Mouse (Mus musculus) monocyte, adult 2 months (primary cell): ENCODE data around the gene Kcnrg.

ENCODE experiments used
- DNase-seq, 2 experiments: peaks; one replicate each; pipeline ENCODE4 v3.0.0; 2022; ENCODE audit warnings: low spot score in 2 of 2, low read depth in 1 of 2

Gene Kcnrg

DNA sequence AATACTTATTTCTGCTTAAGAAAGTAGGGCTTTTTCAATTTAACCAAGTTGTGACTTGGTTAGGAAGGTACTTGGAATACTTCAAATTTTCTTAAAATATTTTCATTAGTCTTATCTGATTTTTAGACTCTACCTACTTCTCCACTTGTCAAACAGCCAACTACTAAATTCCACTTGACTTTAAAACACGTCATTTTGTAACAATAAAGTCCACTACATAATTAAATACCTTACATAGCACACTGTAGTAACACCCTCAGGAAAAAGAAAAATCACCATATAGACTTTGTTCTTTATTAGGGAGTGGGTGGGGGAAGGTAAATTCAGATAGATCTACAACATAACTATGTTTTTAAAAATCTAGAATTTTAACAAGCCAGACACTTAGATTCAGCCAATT lies 35.4 kb downstream of the Kcnrg start:
- DNase-seq: no peak

DNA sequence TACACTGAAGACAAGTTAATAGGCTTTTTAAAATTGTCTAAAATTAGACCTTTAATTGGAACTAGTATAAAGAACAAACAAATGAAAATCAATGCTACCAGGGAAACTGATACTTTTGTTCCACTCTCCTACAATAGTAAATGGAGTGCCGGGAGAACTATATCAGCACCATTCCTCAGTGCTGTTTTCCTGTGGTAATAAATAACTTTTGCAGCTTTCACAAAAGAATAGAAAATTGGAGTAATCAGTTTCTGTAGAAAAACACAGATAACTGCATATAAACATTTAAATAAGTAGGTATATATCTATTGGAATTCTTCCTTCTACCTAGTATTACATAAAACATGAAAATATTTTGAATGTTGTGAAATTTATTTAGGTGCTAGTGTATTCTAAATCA lies 38.3 kb downstream of the Kcnrg start:
- no peak for DNase-seq

DNA sequence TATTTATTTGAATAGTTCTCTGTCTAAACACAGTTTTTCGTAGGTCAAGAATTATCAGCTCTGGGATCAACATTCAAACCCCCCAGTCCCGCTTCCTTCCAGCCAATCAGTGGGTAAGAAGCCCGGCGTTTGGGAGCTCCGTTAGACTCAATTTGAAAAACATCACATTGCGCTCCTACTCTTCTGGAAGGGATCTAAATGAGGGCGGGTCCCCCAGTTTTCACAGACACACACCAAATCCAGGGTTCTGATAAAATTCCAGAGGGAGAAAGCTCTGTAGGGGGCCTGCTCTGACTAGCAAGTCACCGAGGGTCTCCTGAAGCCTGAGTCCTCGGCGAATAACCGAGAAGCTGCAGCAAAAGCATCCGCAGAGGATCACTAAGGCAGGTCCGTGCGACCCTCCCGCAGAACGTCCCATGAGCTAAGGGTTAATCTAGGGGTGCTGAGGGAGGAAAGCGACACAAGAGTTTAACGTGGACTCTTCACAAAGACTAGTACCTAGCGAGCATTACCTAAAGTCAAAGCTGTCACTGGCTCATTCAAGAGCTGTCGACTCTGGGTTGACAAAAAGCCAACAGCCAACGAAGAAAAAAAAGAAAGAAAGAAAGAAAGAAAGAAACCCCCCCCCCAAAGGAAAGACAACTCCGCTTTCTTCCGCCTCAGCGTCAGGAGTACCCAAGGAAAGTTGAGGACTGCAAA lies 40.1 kb downstream of the Kcnrg start:
- DNase-seq: no peak

DNA sequence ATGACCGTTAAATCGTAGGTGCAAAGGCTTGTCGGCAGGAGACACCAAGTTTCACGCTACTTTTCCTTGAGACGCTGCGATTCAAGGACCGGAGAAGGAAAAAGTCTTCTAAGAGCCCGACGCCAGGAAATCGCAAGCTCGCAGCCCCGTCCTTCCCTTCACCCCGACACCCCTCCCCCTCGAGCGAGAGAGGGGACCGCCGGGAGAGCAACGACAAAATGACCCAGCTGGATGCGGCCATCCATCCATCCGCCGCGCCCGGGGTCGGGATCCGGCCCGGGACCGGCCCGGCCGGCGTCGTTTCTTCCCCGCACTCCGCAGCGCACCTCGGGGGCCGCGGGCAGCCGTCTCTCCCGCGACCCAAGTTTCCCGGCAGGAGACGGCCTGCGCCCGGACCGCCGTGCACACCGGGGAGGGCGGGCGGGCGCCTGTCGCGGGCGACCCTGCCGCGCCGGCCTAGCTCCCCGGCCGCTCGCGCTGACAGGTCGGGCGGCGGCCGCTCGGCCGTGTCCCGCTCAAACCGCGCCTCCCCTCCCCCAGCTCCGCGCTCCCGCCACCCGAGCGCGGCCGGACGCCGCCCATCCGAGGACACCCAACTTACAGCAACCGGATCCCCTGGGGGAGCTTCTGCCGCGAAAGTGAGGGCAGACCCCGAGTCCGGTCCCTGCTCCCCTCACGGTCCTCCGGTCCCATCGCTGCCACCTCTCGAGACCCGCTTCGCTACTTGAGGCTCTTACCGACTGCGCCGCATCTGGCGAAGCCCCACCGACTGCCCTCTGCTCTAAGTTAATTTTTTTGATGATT lies 40.8 kb downstream of the Kcnrg start:
- DNase-seq: no peak

DNA sequence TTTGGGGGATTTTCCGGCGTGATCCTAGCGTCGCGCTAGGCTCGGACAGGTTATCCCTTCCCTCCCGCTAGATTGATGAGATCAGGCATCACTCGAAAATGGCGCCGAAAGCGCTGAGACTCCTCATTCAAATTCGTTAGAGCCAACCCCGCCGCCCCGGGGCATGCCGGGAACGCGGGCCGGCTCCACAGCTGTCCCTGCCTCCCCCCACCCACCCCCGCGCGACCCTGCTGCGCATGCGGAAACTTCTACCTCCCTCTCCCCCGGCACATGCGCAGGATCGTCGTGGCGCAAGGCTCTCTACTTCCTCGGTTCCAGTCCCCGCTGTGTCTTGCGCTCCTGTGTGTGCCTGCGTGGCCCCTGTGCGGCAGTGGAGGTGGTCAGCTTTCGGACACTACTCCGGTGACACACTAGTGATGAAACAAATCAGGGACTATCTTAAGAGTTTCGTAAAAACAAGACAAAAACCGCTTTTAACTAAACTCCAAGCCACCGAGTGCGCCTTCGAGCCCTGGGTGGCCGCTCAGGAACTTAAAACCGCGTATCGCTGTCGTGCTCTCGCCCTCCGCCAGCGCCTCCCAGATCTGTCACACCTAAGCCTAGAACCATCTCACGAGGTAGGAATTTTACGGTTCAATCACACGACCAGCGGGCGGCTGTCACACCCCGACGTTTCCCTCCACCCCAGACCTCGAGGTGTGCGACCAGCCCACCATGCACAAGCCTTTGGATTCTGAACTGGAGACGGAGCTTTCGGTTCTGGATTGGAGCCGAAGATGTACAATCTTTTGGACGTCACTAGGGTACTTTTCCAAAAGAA lies 41.6 kb downstream of the Kcnrg start:
- peak; percentile 79 to 89 for DNase-seq

DNA sequence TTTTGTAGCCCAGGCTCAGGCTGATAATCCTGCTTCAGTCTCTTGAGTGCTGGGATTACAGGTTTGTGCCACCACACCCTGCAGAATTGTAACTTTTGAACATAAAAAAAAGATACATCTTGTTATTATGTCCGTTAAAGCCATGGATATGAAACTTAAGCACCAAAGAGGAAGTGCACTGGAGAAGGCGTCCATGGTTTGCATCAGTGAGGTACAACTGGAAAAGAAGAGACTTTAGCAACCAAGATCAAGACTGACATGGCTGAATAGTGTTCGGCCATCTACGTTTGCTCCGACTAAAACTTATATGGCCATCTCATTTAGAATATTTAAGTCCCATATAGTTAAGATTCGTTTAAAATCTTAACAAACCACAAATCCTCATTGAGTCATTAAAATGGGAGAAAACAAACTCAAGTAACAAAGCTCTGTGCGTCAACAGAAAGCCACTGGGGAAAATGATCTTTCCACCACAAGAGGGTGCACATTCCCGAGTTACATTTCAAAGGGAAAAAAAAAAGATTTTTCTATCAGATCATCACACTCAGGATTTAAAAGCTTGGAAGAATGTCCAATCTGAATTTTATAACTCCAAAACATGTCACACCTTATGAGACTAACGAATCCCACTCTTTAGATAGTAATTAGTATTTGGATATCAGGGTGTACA lies 43.2 kb downstream of the Kcnrg start:
- no peak for DNase-seq

DNA sequence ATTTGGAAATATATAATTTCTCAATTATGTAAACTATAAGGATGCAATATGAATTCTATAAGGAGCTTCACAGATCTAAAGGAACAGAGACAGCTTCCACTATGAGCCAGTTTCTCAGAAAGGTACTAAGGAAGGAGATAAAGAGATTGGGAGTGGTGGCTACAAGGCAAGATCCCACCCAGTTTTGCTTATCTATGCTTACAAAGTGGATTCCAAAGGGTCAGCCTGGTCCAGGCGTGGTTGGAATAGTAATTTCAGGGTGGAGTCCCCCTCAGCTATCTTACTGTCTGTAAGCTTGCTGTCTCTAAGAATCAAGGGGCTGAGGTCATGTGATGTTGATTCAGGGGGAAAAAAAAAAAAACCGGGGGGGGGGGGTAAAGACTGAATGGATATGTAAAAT lies 49.2 kb downstream of the Kcnrg start:
- DNase-seq: no peak

DNA sequence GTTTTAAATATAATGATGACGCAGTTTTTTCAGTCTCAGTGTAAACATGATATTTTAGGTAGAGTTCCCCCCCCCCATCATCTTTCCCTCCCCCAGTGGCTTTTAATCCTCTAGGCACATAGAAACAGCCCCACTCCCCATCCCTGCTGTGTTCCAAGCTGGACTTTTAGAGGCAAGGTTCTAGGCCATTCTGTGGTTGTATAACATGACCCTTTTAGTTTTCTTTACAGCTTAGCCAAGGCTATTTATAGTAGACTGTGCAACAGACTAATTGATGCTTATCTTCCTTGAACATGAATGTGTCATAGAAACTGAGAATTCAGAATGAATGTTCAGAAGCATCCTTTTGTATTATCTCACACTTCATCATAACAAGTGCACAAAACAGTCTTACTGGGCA lies 54.2 kb downstream of the Kcnrg start:
- no peak for DNase-seq

DNA sequence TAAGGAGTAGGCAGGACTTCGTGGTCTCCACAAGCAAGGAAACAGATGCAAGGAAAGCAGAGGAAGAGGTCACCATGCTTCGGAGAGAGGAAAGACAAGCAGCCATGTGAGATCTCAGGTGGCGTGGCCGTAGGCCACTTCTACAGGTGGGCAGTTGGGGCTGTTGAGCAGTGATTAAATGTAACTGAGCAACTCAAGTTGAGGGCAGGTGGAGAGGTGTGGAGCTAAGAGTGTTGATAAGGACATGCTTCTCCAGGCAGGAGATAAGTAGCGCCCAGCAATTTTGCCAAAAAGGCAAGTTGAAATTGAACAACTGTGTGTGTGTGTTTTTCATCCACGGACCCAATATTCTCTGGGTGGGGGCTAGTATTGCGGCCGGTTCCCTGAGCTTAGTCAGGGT lies 55.0 kb downstream of the Kcnrg start:
- no peak for DNase-seq
